Mouse (Mus musculus) lung, embryonic 16.5 days (tissue): ENCODE data around the gene Ankrd44. TPM values are rescaled to one million over a fixed set of nuclear protein-coding genes. Genes with fewer than 3 reads are reported as not detected.

Experiments
- ATAC-seq: fragments of 200-750 bp; cut with Nextera tagmentation; 2 replicates; pipeline ENCODE4 v1.8.0; 2017; ENCODE audit warnings: low read depth, mild to moderate bottlenecking, moderate library complexity
- H3K27ac ChIP-seq: fragments of 300-500 bp; sonication (generic); 2 replicates; pipeline ENCODE4 v1.5.1; 2014; ENCODE audit warnings: mild to moderate bottlenecking, control low read depth, low read length
- H3K27me3 ChIP-seq: fragments of 300-500 bp; sonication (generic); 2 replicates; pipeline ENCODE4 v1.6.1; 2014; ENCODE audit warnings: low read depth, low read length, mixed read lengths; ENCODE audit not compliant: control insufficient read depth, insufficient read depth
- H3K36me3 ChIP-seq: fragments of 300-500 bp; sonication (generic); 2 replicates; pipeline ENCODE4 v1.6.1; 2014; ENCODE audit warnings: low read length; ENCODE audit not compliant: control insufficient read depth, insufficient read depth
- H3K4me1 ChIP-seq: fragments of 300-500 bp; sonication (generic); replicated peaks from 2 replicates; pipeline ENCODE4 v1.6.1; 2014; ENCODE audit warnings: low read length, mixed read lengths; ENCODE audit not compliant: control insufficient read depth, insufficient read depth
- H3K4me2 ChIP-seq: fragments of 300-500 bp; sonication (generic); 2 replicates; pipeline ENCODE4 v1.6.1; 2014; ENCODE audit warnings: low read depth, low read length, control low read depth
- H3K4me3 ChIP-seq: fragments of 300-500 bp; sonication (generic); 2 replicates; pipeline ENCODE4 v1.5.1; 2014; ENCODE audit warnings: mild to moderate bottlenecking, low read length, control low read depth
- H3K9ac ChIP-seq: fragments of 300-500 bp; sonication (generic); 2 replicates; pipeline ENCODE4 v1.6.1; 2014; ENCODE audit warnings: low read length, control low read depth
- H3K9me3 ChIP-seq: fragments of 300-500 bp; sonication (generic); 2 replicates; pipeline ENCODE4 v1.6.1; 2016; ENCODE audit warnings: low read length; ENCODE audit not compliant: control insufficient read depth
- WGBS: fragments of 180-500 bp; shearing (Covaris S2); extraction: QIAGEN DNeasy Blood & Tissue Kit; methylation state at CpG from one replicate; pipeline ENCODE4 v1.1.7; 2014; 5-methylcytosine and 5-hydroxymethylcytosine counted together
- polyA plus RNA-seq: library from polyadenylated mRNA; unstranded; fragments of >200 nt; fragmentation: Nextera tagmentation; extraction: Ambion mirVana; gene quantifications from 2 replicates; pipeline ENCODE4 v1.2.1, GENCODE M21; 2015

The Ankrd44 gene
- polyA plus RNA-seq, 1 experiment from 2014 or later, result 19.5 TPM

- Histone ChIP-seq H3K36me3 (no peaks in the 10 kb centered on the region), H3K4me1 (peaks cover 27% of the 10 kb centered on the region), H3K9me3 (no peaks in the 10 kb centered on the region), H3K9ac (peak overlapping the region; percentile 86), H3K4me2 (peak overlapping the region; percentile 97), H3K27me3 (no peaks in the 10 kb centered on the region), H3K4me3 (peak overlapping the region; percentile 81), H3K27ac (no peak overlapping the region)
- no peak for ATAC-seq
- 57% methylated on average over 7 of the region's 7 CpGs for WGBS
These were observed 1.4 kb downstream of the Ankrd44 start for GRCm38 (mm10) chr1:54924760-54925159.

- Histone ChIP-seq H3K27ac (no peak overlapping the region), H3K9ac (no peak overlapping the region), H3K27me3 (no peaks in the 10 kb centered on the region), H3K4me3 (peak overlapping the region; percentile 81), H3K36me3 (no peaks in the 10 kb centered on the region), H3K4me1 (peaks cover 27% of the 10 kb centered on the region), H3K9me3 (no peaks in the 10 kb centered on the region), H3K4me2 (peak overlapping the region; percentile 97)
- ATAC-seq, result no peak
- 72% methylated on average over 4 of the region's 4 CpGs for WGBS
These were observed 1.9 kb downstream of the Ankrd44 start for GRCm38 (mm10) chr1:54924309-54924685.

DNA sequence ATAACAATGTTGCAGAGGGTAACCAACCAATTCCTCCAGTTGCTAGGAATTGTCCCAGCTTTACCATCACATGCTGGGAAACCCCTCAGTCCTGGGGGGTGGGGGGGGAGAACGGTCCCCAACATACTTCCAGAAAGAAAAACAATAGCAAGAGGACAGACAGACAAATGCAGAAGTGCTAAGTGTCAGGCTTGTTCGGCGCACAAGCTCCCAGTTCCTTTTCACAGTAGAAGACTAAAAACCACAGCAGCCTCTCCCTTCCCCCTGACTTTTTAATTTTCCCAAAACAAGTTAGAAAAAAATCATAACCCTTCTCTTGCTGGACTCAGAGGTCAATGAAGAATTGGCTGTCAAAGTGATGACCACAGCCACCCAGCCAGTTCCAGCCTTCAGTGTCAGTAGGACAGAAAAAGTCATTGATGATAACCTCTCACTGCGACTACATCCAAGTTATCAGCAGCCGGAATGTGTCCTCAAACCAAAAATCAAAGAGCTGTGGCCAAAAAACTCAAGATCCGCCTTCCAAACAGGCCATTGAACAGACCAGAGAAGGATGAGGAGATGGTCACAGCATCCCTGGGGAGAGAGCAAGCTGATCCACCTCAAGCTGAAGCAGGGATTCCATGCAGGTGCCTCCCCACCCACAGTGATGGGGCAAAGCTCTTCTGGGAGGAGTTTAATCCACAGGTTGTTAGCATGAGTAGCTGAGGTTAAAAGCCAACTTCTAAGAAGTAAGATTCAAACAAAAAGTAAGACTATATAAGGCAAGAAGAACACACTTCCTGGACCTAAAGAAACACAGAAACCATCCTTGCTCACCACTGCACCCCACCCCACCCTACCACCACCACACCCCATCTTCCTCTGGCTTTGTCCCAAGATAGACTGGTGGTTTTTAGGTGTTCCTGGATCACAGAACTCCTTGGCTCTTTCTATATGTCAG is 2.5 kb downstream of the Ankrd44 start:
- ATAC-seq, result no peak

GRCm38 (mm10) chr1:54922707-54923106 is 3.5 kb downstream of the Ankrd44 start:
- WGBS, result 58% methylated on average over 8 of the region's 8 CpGs
- no peaks in the 10 kb centered on the region for H3K36me3 ChIP-seq
- no peak for ATAC-seq

More for the DNA sequence above, 2.5 kb downstream of the Ankrd44 start:
- Histone ChIP-seq H3K36me3 (no peaks in the 10 kb centered on the region), H3K27ac (no peak overlapping the region), H3K27me3 (no peaks in the 10 kb centered on the region), H3K4me1 (peaks cover 27% of the 10 kb centered on the region), H3K9ac (no peak overlapping the region), H3K4me2 (peak overlapping the region; percentile 97), H3K4me3 (no peak overlapping the region), H3K9me3 (no peaks in the 10 kb centered on the region)
- 66% methylated on average over 6 of the region's 6 CpGs for WGBS

DNA sequence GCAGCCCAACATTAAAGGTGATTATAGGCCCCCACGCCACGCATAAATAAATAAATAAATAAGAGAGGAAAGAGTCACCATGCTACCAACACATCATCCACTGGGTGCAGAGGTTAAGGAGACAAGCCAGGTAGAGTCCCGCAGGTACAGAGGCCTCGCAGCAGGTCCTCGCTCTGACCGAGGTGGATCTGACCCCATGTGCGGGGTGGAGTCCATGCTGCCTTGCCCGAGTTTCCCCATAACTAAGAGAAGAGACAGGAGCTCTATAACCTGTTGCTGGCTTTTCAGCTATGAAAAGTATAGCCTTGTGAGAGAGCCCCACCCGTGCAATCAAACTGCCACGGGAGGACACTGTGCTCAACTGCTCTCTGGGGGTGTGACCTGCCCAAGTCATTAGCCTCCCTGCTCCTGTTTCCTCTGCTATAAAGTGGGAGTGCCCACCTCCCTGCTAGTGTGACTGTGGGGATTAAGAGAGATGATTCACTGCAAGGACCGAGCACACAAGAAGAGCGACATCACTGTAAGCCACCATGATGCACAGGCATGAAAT is 4.1 kb downstream of the Ankrd44 start:
- no peaks in the 10 kb centered on the region for H3K36me3 ChIP-seq
- H3K27me3 ChIP-seq, result no peaks in the 10 kb centered on the region
- ATAC-seq, result no peak
- H3K4me1 ChIP-seq, result peaks cover 27% of the 10 kb centered on the region
- WGBS, result 78% methylated on average over 12 of the region's 12 CpGs
- no peak overlapping the region for H3K9ac ChIP-seq
- no peak overlapping the region for H3K4me2 ChIP-seq
- H3K4me3 ChIP-seq, result no peak overlapping the region
- no peaks in the 10 kb centered on the region for H3K9me3 ChIP-seq
- no peak overlapping the region for H3K27ac ChIP-seq

More at GRCm38 (mm10) chr1:54922707-54923106, 3.5 kb downstream of the Ankrd44 start:
- Histone ChIP-seq H3K4me2 (peak overlapping the region; percentile 12; the same call in 1 of the 2 replicates), H3K4me3 (no peak overlapping the region), H3K9me3 (no peaks in the 10 kb centered on the region), H3K27me3 (no peaks in the 10 kb centered on the region), H3K4me1 (peaks cover 27% of the 10 kb centered on the region), H3K27ac (no peak overlapping the region), H3K9ac (no peak overlapping the region)

DNA sequence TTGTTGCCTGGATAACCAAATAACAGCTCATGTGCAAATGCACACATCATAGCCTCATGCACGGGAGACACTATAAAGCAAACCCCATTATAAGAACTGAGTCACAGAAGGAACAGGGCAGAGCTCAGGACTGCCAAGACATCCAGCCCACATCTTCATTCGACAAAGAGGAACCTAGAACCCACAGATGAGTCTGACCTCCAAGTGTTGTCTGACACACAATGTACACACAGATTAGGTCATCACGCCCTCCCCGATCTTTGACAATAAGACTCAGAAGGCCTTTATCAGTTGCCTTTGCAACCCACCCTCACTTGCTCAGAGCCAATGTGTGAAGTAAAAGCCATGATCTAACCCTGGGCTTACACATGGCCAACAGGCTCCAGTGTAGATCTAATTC is 6.1 kb downstream of the Ankrd44 start:
- Histone ChIP-seq H3K9me3 (no peaks in the 10 kb centered on the region), H3K4me2 (no peak overlapping the region), H3K27ac (no peak overlapping the region), H3K36me3 (no peaks in the 10 kb centered on the region), H3K27me3 (no peaks in the 10 kb centered on the region), H3K4me1 (peaks cover 24% of the 10 kb centered on the region), H3K9ac (no peak overlapping the region), H3K4me3 (no peak overlapping the region)
- 82% methylated on average over 4 of the region's 4 CpGs for WGBS
- ATAC-seq, result no peak

GRCm38 (mm10) chr1:54916456-54916855 is 9.7 kb downstream of the Ankrd44 start:
- no peak for ATAC-seq
- no peaks in the 10 kb centered on the region for H3K9me3 ChIP-seq
- no peak overlapping the region for H3K9ac ChIP-seq
- no peak overlapping the region for H3K4me3 ChIP-seq
- peaks cover 13% of the 10 kb centered on the region for H3K4me1 ChIP-seq
- no peaks in the 10 kb centered on the region for H3K36me3 ChIP-seq
- WGBS, result 55% methylated on average over 4 of the region's 4 CpGs
- no peak overlapping the region for H3K4me2 ChIP-seq
- no peak overlapping the region for H3K27ac ChIP-seq
- no peaks in the 10 kb centered on the region for H3K27me3 ChIP-seq

- Histone ChIP-seq H3K9ac (no peak overlapping the region), H3K27ac (no peak overlapping the region), H3K36me3 (no peaks in the 10 kb centered on the region), H3K27me3 (no peaks in the 10 kb centered on the region), H3K4me2 (no peak overlapping the region), H3K4me3 (no peak overlapping the region), H3K4me1 (peaks cover 25% of the 10 kb centered on the region), H3K9me3 (no peaks in the 10 kb centered on the region)
- no peak for ATAC-seq
- WGBS, result 26% methylated on average over 9 of the region's 9 CpGs
These were observed 11.8 kb downstream of the Ankrd44 start for GRCm38 (mm10) chr1:54914387-54914786.

GRCm38 (mm10) chr1:54913379-54913873 is 12.8 kb downstream of the Ankrd44 start:
- no peak overlapping the region for H3K9ac ChIP-seq
- H3K4me3 ChIP-seq, result no peak overlapping the region
- H3K27me3 ChIP-seq, result no peaks in the 10 kb centered on the region
- WGBS, result 95% methylated on average over 3 of the region's 3 CpGs
- no peaks in the 10 kb centered on the region for H3K36me3 ChIP-seq
- H3K9me3 ChIP-seq, result no peaks in the 10 kb centered on the region
- no peak for ATAC-seq
- H3K4me2 ChIP-seq, result no peak overlapping the region
- peaks cover 32% of the 10 kb centered on the region for H3K4me1 ChIP-seq
- H3K27ac ChIP-seq, result no peak overlapping the region
